Mouse (Mus musculus): ENCODE data around the gene Auh. TPM values are rescaled to one million over a fixed set of nuclear protein-coding genes. Genes with fewer than 3 reads are reported as not detected.

Auh gene
- total RNA-seq, 2 experiments from 2014 or later, result 126 to 138 TPM

GRCm38 (mm10) chr13:52807722-52808121 lies 121.8 kb downstream of the Auh start:
- DNase-seq (ENCODE audit: low spot score in 2 of 2), result no peak

GRCm38 (mm10) chr13:52806029-52806428 lies 123.5 kb downstream of the Auh start:
- no peak for DNase-seq (ENCODE audit: low spot score in 2 of 2)

- no peak for DNase-seq (ENCODE audit: low spot score in 2 of 2)
Observed at GRCm38 (mm10) chr13:52805581-52805980, 123.9 kb downstream of the Auh start.

- no peak for DNase-seq (ENCODE audit: low spot score in 2 of 2)
Observed at GRCm38 (mm10) chr13:52802482-52802881, 127.0 kb downstream of the Auh start.

GRCm38 (mm10) chr13:52800687-52801341 lies 128.7 kb downstream of the Auh start:
- DNase-seq (ENCODE audit: low spot score in 2 of 2), result no peak

GRCm38 (mm10) chr13:52800091-52800490 lies 129.4 kb downstream of the Auh start:
- DNase-seq (ENCODE audit: low spot score in 2 of 2), result no peak

GRCm38 (mm10) chr13:52794232-52794631 lies 135.2 kb downstream of the Auh start:
- DNase-seq (ENCODE audit: low spot score in 2 of 2), result no peak

GRCm38 (mm10) chr13:52793434-52793989 lies 136.0 kb downstream of the Auh start:
- no peak for DNase-seq (ENCODE audit: low spot score in 2 of 2)

GRCm38 (mm10) chr13:52792242-52792844 lies 137.1 kb downstream of the Auh start:
- DNase-seq (ENCODE audit: low spot score in 2 of 2), result no peak

GRCm38 (mm10) chr13:52790894-52791293 lies 138.6 kb downstream of the Auh start:
- DNase-seq (ENCODE audit: low spot score in 2 of 2), result no peak

Other genes with a start within 250 kb of the Auh start
- gene Nfil3, start 51.4 kb upstream of the Auh start, total RNA-seq (2021), result 10 to 100 TPM; 54.5 to 54.7 TPM

All from adrenal gland, adult 18-20 months (tissue).